Mouse (Mus musculus): ENCODE results near the gene Hoga1.
"Not testable (repeated sequence)": the region's sequence is repeated elsewhere in the genome, so short reads cannot be mapped to it uniquely, and the experiment has no call there.

The Hoga1 gene

DNA sequence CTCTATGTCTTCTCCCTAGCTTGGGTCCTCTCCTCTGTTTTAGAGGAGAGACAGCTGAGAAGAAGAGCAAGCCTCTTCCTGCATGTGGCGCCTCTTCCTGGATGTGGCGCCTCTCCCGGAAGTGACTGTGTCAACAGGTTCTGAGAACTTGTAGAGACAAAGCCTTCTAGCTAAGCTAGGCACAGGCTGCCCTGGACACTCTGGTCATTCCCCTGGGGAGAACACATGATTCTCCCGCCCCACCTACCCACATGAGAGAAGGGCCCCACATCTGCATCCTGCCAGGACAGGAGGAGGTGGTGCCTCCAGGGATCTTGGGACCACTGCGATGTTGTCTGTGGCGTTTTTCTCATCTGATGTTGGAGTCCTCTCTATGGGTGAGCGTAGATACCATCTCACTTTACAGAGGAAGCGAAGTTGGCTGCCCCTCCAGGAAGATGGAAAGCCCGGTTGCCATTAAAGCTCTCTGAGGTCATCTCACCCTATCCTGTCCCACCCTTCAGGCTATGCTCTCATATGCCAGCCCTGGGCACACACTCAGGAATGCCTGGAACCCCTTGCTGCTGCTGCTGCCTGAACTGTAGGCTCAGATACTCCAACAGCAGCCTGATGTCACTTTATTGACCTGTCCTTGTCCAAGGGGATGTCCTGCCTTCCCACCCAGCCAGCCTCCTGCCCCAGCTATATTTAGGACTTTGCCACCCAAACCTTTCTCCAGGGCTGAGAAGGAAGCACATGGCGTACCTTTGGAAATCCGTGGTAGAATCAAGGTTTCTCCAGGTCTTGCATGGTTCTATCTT, 23.2 kb downstream of the Hoga1 start:
- DNase-seq (ENCODE audit: low spot score) = no peak

DNA sequence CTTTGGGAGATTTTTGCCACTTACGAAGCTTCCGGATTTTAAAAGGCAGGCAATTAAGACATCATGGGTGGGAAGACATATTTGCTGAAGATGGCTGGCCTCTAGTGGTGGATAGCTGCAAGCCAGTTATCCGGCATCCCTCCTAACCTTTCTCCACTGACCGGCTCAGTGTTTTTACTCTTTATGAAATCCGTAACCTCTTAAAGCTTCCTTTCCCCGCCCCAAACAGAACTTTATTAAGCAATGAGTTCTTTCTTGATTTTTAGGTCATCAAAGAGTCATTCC, 23.8 kb downstream of the Hoga1 start:
- peak; percentile 65 for DNase-seq (ENCODE audit: low spot score)

DNA sequence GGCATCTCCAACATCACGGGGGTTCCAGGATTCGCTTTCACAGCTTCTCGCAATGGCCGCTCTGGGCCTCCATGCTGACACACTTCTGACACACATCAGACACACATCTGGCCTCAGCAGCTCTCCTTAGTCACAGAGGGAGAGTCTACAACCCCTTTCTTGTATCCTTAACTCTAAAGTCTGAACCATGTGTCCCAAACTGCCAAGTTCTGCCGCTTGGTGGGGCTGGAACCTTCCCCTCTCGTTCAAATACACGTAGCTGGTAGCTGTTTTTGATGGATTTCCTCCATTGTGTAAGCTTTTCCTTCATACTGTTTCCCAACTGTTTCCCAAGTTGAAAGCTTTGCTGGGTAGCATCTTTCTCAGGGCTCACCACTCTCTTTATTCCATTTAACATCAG, 25.8 kb downstream of the Hoga1 start:
- DNase-seq (ENCODE audit: low spot score) = peak; percentile 41

DNA sequence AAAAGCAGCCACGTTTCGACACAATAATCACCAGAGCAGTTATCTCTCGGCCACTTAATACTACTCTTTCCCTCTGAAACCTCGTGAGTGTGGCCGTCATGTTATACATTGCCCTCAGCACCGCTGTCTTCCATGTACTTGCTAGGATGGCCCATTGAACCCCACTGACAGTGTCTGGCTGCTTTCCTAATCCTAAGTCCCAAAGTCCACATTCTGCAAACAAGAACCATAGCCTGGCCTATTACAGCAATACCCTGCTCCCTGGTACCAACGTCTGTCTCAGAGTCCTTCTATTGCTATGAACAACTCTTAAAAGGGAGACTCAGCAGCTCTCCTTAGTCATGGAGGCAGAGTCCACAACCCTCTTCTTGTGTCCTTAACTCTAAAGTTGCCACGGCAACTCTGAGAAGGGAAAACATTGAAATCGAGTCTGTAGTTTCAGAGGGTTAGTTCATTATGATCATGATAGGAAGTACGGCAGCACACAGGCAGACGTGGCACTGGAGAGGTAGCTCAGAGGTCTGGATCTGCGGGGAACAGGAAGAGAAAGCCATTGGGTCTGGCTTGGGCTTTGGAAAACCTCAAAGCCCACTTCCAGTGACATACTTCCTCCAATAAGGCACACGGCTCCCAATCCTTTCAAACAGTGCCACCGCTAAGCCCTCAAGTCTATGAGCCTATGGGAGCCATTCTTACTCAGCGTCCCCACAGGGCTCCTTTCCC, 26.6 kb downstream of the Hoga1 start:
- DNase-seq (ENCODE audit: low spot score) = no peak

DNA sequence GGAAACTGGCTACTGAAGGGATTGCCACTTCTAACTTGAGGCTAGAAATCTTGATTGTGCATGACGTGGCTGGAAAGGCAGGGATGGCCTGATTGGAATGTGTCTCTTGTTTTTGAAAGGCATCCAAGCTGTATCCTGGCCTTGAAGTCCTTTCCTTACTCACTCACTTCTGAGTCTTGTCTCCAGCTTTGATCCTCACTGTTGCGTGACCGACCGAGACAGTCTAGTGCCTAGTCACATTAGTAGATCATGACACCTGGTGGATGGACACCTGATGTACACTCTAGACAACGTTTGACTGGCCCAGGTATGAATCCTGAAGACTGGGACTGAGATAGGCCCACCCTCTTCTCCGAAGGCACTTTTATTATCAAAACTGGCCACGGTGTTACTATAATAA, 27.4 kb downstream of the Hoga1 start:
- no peak for DNase-seq (ENCODE audit: low spot score)

DNA sequence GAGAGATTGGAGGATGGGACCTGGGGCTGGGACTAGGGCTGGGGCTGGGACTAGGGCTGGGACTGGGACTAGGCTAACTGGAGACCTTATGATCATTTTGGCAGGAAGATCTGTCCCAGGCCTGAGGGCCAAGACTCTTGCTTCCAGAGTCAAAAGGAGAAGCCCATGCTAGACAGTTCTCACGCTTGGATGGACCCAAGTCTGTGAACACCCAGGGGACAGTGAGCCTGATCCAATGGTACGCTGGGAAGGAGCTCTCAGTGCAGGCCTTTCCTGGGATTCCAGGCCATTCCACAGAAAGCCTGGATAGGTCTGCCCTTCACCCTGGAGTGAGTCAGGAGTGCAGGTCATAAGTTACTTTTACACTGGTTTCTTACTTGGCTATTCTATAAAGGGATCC, 29.6 kb downstream of the Hoga1 start:
- peak; percentile 69 for DNase-seq (ENCODE audit: low spot score)

DNA sequence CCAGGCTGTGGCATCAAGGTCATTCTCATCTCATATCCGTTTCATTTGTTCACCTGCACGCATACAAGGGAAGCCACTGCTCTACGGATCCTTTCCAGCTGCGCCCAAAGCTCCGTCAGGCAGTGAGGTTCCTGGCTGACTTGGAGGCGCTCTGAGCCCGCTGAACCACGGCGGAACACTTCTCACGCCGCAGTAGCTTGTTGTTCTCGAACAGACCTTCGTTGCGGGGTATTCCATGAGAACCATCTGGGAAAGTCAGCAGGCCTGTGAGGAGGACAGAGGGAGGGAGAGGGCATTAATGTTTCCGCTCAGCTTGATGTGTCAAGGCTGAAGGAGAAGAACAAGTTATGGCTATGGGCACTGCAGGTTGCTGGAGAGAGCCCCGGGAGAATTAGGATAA, 30.6 kb downstream of the Hoga1 start:
- no peak for DNase-seq (ENCODE audit: low spot score)

DNA sequence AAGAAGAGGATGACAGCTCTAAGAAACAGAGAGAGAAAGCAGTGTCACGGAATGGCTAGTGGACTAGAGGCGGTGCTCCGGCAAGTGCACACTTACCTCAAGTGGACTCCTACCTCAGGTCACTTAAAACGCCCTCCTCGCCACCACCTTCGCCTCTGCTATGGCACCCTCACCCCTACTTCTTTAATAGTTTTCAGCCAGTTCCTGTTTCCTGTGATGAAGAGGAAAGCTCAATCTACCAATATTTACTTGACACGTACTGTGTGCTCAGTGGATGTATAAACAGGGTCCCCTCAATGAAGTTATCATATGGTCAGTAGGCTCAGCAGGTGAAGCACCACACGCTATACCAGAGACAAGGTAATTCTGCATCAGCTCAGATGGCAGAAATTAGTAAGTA, 33.2 kb downstream of the Hoga1 start:
- DNase-seq (ENCODE audit: low spot score) = no peak

DNA sequence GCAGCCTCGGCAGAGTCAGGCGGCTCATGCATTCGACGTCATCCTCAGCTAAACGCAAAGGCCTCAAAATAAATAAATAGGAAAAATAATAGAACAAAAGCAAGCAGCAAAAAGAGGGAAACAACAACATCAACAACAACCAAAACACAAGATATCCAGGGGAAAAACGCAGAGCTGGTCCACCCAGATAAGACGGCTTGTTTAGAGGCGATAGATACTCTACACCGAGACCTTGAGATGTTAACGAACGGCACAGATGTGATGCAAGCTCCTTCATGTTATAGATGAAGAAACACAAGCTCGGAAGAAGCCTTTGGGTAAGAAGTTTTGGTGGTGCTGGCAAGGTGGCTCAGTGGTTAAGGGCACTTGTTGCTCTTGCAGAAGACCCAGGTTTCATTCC, 33.6 kb downstream of the Hoga1 start:
- no peak for DNase-seq (ENCODE audit: low spot score)

DNA sequence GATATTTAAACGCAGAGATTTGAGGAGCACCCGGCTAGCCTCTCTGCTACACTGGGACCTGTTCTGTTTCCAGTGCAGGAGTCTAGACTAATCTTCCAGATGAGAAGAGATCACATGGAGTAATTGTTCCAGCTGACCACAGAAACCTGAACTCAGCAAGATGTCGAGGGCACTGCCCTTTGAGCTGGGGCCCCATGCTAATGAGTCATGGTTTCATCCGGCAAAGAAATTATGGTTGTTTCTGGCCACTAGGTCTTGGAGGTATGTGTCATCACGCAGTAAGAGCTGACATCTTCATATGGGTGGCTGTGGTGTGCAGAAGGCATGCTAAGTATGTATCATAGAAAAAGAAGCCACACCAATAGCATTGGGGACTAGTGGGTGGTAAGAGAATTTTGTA, 34.5 kb downstream of the Hoga1 start:
- no peak for DNase-seq (ENCODE audit: low spot score)

DNA sequence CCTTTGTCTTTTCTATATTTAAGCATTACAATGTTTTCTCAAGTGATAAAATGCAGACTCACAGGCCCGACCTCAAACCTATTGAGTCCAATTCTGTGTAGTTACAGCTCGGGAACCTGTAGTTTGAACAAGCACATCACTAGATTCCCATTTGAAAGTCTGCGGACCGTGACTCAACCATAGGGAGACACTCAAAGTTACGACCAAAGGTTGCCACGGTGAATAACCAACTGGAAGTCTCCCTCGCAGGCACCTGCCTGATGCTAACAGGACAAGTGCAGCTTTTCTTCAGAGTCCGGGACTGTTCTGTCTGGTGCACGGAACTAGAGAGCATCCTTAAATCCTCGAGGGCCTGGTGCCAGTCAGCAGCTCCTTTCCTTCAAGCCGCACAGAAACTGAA, 35.1 kb downstream of the Hoga1 start:
- DNase-seq (ENCODE audit: low spot score) = no peak

DNA sequence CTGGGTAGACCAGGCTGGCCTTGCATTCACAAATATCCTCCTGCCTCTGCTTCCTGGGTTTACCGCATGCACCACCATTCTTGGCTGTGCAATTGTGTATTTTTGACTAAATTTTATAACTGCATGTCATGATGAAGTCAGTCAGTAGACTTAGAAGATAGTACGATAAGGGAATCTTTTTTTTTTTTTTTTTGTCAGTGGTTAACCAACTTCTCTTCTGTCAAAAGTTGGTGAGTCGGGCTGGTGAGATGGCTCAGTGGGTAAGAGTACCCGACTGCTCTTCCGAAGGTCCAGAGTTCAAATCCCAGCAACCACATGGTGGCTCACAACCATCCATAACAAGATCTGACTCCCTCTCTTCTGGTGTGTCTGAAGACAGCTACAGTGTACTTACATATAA, 36.2 kb downstream of the Hoga1 start:
- DNase-seq (ENCODE audit: low spot score) = not testable (repeated sequence)

DNA sequence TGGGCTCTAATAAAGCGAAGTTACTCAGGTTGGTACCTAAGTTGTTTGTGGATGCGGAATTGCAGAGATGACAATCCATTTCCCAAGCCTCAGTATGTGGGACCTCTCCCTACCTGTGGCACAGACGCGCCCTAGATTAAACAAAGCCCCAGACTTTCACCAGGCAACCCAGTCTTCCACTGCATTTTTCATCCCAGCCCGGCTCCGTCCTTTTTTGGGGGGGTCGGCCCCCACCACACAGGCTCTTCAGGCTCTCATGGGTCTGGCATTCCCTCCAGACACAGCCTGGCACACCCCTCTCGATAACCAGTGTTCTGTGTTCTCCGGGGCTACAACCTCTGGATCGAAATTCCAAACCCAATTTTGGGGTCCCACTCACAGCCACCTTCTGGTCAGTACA, 40.3 kb downstream of the Hoga1 start:
- no peak for DNase-seq (ENCODE audit: low spot score)

DNA sequence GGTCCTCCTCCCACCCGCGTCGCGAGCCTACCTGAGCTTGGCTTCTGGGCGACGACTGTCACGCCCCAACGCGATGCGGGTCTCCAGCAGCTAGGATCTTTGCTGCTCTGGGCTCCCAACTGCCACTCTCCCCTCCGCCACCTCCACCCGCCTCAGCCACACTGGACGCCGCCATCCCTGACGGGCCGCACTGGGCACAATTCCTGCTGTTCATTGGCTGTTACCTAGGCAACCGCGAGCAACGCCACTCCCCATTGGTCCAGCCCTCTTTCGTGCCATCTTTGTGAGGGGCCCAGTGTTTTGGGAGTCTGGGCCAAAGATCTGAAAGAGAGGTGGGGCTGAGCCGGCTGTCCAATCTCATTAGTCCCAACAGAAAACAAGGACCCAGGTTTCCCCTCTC, 40.8 kb downstream of the Hoga1 start, which contains the start of gene Morn4:
TSS of gene Morn4 (minus strand) at position 192 of the 400 bp plus-strand sequence.
- peak; percentile 96 for DNase-seq (ENCODE audit: low spot score)

DNA sequence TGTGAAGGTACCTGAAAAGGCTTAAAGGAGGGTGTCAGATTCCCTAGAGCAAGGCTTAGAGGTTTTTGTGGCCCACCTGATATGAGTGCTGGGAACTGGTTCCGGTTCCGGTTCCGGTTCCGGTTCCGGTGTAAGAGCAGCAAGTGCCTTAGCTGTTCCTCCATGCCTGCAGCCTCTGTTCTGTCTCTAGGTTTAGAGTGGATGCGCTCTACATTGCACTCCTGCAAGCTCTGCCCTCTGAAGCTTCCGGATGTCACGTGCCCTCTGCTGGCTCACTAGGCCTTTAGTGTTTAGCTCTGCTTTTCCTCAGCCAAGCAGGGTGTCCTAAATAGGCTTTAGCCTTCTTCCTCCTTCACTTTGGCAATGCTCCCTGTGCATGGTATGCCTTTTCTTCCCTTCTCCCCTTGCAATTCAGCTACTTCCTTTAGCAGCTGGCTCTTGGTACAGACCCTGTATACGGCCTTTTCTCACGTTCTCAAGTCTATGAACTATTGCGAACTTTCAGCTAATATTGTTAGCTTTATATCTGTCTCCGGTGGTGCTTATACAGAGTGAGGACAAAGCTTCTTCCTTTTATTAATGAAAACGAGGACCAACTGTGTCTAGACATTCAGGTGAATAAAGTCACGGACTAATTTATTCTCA, 43.8 kb downstream of the Hoga1 start:
- peak; percentile 65 for DNase-seq (ENCODE audit: low spot score)

DNA sequence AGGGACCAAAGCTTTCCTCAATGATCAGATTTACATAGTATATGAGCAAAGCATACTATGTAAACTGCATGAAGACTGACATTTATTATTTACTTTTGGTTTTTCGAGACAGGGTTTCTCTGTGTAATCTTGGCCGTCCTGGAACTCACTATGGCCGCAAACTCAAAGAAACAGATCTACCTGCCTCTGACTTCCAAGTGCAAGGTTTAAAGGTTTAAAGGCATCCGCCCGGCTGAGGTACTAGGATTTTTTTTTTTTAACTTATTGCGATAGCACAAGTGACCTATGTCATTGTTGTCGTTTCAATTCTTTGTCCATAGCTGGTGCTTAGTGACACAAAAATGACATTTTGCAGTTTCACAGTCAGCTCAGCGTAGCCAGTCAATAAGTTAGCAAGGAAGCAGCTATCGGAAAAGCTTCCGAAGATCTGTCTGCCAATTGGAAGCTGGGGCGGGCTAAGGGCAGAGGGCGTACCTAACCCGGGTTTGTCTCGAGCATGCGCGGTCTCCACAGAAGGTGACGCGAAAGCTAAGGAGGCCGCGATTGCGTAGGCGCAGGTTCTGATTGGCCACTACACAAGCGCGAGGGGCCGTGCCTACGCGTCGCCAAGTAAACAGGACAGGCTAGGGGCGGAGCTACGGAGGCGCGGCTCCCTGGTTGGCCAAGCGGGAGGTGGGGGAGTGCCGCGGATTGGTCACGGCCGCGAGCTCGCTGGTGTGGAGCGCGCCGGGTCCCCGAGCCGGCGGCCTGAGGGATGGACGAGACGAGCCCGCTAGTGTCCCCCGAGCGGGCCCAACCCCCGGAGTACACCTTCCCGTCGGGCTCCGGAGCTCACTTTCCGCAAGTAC, 44.6 kb downstream of the Hoga1 start, which contains the start of gene Pi4k2a:
TSS of gene Pi4k2a (plus strand) at position 723 of the 848 bp plus-strand sequence.
- peak; percentile 100 for DNase-seq (ENCODE audit: low spot score)

DNA sequence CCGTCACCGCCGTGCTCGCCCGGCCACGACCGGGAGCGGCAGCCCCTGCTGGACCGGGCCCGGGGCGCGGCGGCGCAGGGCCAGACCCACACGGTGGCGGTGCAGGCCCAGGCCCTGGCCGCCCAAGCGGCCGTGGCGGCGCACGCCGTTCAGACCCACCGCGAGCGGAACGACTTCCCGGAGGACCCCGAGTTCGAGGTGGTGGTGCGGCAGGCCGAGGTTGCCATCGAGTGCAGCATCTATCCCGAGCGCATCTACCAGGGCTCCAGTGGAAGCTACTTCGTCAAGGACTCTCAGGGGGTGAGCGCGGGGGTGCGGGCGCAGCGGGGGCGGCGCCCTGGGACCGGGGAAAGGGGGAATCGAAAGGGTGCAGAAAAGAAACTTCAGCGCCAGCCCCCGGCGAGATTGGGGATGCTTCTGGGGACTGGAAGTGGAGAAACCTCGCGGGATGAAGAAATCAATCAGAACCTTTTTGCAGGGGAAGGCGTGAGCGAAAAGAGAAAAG, 45.3 kb downstream of the Hoga1 start:
- DNase-seq (ENCODE audit: low spot score) = peak; percentile 70

DNA sequence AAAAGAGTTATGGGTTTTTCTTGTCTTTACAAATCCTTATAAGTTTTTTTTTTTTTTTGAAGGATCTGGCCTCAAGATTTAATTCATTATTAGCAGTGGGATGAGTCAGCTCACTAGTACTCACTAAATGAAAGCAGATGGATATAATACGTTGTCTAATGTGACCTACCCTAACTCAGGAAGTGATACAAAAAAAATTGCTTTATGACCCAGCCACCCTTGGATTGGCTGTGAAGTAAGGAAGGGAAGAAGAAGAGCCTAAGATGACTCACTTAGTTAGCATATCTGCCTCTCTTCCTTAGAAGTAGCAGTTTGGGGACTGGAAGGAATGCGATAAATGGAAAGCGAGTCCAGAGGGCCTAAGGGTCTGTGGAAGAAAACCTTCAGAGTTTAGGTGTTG, 54.0 kb downstream of the Hoga1 start:
- DNase-seq (ENCODE audit: low spot score) = no peak

DNA sequence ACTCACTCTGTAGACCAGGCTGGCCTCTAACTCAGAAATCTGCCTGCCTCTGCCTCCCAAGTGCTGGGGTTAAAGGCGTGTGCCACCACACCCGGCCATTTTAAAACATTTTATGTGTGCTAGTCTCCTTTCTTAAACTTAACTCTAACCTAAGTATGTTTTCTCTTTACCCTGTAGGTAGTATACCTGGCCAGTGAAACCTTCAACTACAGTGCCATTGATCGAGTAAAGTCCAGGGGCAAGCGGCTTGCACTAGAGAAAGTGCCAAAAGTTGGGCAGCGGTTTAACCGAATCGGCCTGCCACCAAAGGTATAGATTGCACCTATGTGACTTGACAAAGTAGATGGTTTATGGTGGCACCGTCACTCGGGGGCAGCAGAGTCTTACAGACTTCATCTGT, 59.3 kb downstream of the Hoga1 start:
- DNase-seq (ENCODE audit: low spot score) = no peak

DNA sequence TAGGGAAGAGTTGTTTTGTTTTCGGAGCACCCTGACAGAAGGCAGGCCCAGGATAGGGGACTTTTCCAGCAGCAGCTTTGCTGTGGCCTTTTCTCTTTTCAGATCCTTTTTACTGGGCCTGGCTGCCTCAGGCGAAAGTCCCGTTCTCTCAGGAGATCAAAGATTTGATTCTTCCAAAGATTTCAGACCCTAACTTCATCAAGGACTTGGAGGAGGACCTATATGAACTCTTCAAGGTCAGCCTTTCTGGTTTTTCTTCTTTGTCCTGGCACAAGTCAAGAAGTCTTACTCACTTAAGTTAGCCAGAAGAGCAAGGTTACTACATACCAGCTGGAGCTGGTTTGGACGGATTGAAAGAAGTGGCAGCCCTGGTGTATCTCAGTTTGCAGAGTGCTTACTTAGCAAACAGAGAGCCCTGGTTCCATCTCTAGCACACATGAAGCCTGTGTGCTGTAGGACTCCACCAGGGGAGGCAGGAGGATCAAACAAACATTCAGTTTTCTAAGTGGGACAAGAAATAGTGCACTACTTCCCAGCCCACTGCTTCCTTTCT, 70.4 kb downstream of the Hoga1 start:
- no peak for DNase-seq (ENCODE audit: low spot score)

DNA sequence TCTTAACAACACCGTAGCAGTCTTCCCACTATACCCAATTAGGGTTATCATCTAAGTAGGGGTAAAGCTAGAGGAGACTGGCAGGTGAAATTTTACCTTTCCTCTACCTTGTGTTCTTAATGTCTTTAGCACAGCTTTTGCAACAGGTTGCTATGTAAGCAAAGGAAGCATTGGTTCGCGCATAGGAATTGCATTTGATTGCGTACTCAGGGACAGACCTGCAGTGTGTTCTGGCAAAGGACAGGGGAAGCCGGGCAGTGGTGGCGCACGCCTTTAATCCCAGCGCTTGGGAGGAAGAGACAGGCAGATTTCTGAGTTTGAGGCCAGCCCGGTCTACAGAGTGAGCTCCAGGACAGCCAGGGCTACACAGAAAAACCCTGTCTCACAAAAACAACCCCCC, 72.7 kb downstream of the Hoga1 start:
- no peak for DNase-seq (ENCODE audit: low spot score)

DNA sequence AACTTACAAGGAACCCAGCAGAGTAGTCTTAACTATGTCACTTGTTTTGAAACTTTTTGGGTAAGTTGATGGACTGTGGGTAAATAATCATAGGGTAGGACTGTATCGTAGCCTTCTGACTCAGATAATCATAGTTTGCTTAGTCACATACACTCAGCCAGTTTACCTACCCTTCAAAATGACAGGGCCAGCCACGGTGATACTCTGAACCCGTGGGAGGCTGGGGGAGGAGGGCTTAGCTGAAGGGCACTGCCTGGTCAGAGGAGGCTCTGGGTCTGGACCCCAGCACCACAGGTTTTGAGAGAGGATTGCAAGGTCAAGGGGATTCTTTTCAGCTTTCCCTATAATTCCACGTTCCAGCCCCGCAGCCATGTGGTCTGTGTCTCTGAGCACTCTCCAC, 73.2 kb downstream of the Hoga1 start:
- no peak for DNase-seq (ENCODE audit: low spot score)
